Mouse (Mus musculus) embryonic facial prominence, embryonic 11.5 days (tissue): Measurements from ENCODE around the gene Rgs3. TPM values are rescaled to one million over a fixed set of nuclear protein-coding genes. Genes with fewer than 3 reads are reported as not detected.

Experiments used
- ATAC-seq: fragments of 200-750 bp; cut with Nextera tagmentation; replicated peaks from 2 replicates; pipeline ENCODE4 v1.8.0; 2017; ENCODE audit warnings: low read depth; ENCODE audit not compliant: insufficient number of reproducible peaks, low FRiP score, low TSS enrichment
- DNase-seq: peaks from one replicate; pipeline ENCODE4 v3.0.0-alpha.2; 2015; ENCODE audit warnings: low spot score
- H3K27ac ChIP-seq: fragments of 300-500 bp; sonication (generic); replicated peaks from 2 replicates; pipeline ENCODE4 v1.5.1; 2014; ENCODE audit warnings: mild to moderate bottlenecking, low read depth, low read length, control low read depth
- H3K27me3 ChIP-seq: fragments of 300-500 bp; sonication (generic); 2 replicates; pipeline ENCODE4 v1.6.1; 2014; ENCODE audit warnings: mild to moderate bottlenecking, low read length, moderate library complexity, mixed read lengths; ENCODE audit not compliant: control insufficient read depth, insufficient read depth
- H3K36me3 ChIP-seq: fragments of 300-500 bp; sonication (generic); replicated peaks from 2 replicates; pipeline ENCODE4 v1.6.1; 2014; ENCODE audit warnings: low read depth, mild to moderate bottlenecking, low read length, moderate library complexity, mixed read lengths; ENCODE audit not compliant: control insufficient read depth, insufficient read depth
- H3K4me1 ChIP-seq: fragments of 300-500 bp; sonication (generic); 2 replicates; pipeline ENCODE4 v1.6.1; 2014; ENCODE audit warnings: low read length, mixed read lengths; ENCODE audit not compliant: control insufficient read depth, insufficient read depth
- H3K4me2 ChIP-seq: fragments of 300-500 bp; sonication (generic); 2 replicates; pipeline ENCODE4 v1.6.1; 2014; ENCODE audit warnings: low read depth, mild to moderate bottlenecking, control low read depth, low read length, moderate library complexity
- H3K4me3 ChIP-seq: fragments of 300-500 bp; sonication (generic); 2 replicates; pipeline ENCODE4 v1.5.1; 2014; ENCODE audit warnings: low read depth, low read length, control low read depth
- H3K9ac ChIP-seq: fragments of 300-500 bp; sonication (generic); replicated peaks from 2 replicates; pipeline ENCODE4 v1.6.1; 2014; ENCODE audit warnings: mild to moderate bottlenecking, control low read depth, low read length
- H3K9me3 ChIP-seq: fragments of 300-500 bp; sonication (generic); replicated peaks from 2 replicates; pipeline ENCODE4 v1.6.1; 2016; ENCODE audit warnings: mild to moderate bottlenecking, low read length, inconsistent platforms, mixed read lengths; ENCODE audit not compliant: control insufficient read depth
- WGBS: fragments of 180-500 bp; shearing (Covaris S2); extraction: QIAGEN DNeasy Blood & Tissue Kit; methylation state at CpG from one replicate; pipeline ENCODE4 v1.1.7; 2014; 5-methylcytosine and 5-hydroxymethylcytosine counted together
- polyA plus RNA-seq: library from polyadenylated mRNA; unstranded; fragments of >200 nt; fragmentation: Nextera tagmentation; extraction: Ambion mirVana; gene quantifications from 2 replicates; pipeline ENCODE4 v1.2.1, GENCODE M21; 2014

The Rgs3 gene
- polyA plus RNA-seq, 1 experiment from 2014 or later = 24.8 TPM

DNA sequence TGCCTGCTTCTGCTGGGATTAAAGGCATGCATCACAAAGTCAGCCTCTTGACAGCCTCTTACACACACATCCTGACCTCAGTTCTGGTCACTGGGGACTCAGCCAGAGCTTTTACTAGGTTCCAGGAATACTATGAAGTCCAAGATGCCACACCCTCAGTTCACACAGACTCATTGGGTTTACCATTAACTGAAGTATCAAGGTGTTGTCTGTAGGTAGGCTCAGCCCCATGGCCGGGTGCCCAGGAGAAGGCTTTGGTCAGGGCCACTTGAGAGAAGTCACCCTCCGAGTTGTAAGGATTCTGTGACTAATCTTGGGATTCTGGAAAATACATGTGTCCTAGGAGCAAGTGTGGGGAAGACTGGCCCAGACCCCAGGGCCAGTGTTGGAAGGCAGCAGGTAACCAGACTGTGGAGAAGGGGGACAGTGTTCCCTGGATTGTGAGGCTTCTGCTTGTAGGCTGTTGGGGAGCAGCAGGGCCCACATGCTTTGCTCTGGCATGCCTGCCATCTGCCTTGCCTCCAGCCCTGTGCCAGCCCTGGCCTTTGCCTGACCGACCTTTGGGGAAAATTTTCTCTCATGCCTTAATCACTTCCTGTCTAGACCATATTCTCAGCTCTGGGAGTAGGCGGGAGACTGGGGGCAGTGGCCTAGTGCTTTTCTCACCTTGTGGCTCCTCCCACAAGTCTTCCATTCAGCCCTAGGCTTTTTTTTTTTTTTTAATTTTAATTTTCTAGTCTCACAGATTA, 78.4 kb downstream of the Rgs3 start:
- DNase-seq = no peak
- no peaks in the 10 kb centered on the region for H3K27me3 ChIP-seq
- WGBS = 72% methylated on average over 4 of the region's 4 CpGs
- H3K9me3 ChIP-seq = no peaks in the 10 kb centered on the region
- no peak overlapping the region for H3K4me3 ChIP-seq
- no peak for ATAC-seq
- H3K4me2 ChIP-seq = no peak overlapping the region
- H3K27ac ChIP-seq = no peak overlapping the region
- no peak overlapping the region for H3K9ac ChIP-seq
- no peaks in the 10 kb centered on the region for H3K36me3 ChIP-seq
- no peaks in the 10 kb centered on the region; the same call in 1 of the 2 replicates for H3K4me1 ChIP-seq

DNA sequence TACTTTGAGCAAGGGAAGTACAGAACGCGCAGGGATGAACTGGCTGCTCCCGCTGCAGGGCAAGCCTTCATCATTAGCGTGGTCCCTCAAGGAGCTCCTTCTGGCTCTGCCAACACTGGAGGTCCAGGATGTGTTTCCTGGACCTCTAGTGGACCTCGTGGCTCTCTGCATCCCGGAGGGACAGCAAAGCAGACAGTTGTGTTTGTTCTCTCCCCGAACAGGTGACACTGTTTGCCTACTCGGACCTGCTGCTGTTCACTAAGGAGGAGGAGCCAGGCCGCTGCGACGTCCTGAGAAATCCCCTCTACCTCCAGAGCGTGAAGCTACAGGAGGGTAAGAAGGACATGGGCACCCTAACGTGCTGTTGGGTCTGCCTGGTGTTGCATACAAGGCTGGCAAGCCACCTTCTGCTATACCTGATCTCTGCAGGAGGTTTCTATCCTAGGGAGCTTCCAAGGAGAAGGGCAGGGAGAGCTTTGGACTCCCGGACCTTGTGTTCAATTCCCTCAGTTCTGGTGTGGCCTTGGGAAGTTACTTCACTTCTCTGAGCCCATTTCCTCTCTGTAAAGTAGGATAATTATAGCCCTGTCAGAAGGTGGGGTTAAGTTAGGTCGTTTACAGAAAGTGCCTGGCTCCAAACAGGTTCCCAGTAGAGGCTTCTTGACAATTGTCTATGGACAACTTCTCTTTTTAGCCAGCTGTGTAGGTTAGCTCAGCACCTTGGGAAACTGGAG, 81.0 kb downstream of the Rgs3 start:
- DNase-seq (no peak), ATAC-seq (no peak)
- Histone ChIP-seq H3K9ac (no peak overlapping the region), H3K9me3 (no peaks in the 10 kb centered on the region), H3K4me3 (no peak overlapping the region), H3K27ac (0 out of 2 replicates have a peak overlapping the region, but pooled peaks have one; percentile 62), H3K4me1 (no peaks in the 10 kb centered on the region), H3K36me3 (no peaks in the 10 kb centered on the region), H3K4me2 (no peak overlapping the region), H3K27me3 (no peaks in the 10 kb centered on the region)
- 68% methylated on average over 15 of the region's 15 CpGs for WGBS

DNA sequence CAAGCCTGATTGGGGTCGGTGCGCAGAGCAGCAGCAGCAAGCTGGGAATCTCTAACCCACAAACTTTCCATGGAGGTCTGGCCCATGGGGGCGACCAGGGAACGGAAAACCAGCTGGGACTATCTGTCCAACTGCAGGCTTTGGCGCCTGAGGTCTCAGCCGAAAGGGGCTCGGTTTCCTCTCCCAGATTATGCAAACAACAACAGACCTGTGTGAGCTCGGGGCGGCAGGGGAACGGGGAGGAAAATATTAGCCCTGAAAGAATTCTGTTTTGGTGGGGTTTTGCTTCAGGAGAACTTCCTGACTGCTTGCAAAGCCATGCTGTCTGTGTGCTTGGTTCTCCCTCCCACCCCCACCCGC, 81.6 kb downstream of the Rgs3 start:
- Histone ChIP-seq H3K4me3 (no peak overlapping the region), H3K9me3 (no peaks in the 10 kb centered on the region), H3K4me1 (no peaks in the 10 kb centered on the region), H3K27ac (peak overlapping the region; percentile 62; the same call in 1 of the 2 replicates), H3K27me3 (no peaks in the 10 kb centered on the region), H3K36me3 (no peaks in the 10 kb centered on the region), H3K4me2 (no peak overlapping the region), H3K9ac (no peak overlapping the region)
- 28% methylated on average over 11 of the region's 11 CpGs for WGBS
- DNase-seq = no peak
- ATAC-seq = no peak

DNA sequence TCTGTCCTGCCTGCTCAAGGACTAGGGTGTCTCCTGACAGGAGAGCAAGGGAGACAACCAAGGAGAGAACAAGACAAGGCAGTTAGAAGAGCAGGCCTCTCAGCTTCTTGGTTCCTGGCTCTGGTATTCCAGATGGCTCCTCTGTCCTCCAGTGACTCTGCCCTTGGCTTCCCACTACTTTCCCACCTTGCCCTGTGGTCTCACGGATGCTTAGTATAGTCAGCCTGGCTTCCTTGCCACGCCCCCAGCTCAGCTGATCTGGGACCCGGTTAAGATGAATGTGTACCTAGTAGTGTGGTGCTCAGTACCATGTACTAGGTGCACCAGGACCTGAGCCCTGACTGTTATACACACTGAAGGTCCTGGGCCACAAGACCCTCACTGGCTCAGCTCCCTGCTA, 82.0 kb downstream of the Rgs3 start:
- 61% methylated on average over 3 of the region's 3 CpGs for WGBS
- H3K9me3 ChIP-seq = no peaks in the 10 kb centered on the region
- H3K27ac ChIP-seq = peak overlapping the region; percentile 62; the same call in 1 of the 2 replicates
- H3K9ac ChIP-seq = no peak overlapping the region
- DNase-seq (no peak), ATAC-seq (no peak)
- H3K36me3 ChIP-seq = no peaks in the 10 kb centered on the region
- no peaks in the 10 kb centered on the region for H3K4me1 ChIP-seq
- no peak overlapping the region for H3K4me2 ChIP-seq
- no peaks in the 10 kb centered on the region for H3K27me3 ChIP-seq
- H3K4me3 ChIP-seq = no peak overlapping the region

DNA sequence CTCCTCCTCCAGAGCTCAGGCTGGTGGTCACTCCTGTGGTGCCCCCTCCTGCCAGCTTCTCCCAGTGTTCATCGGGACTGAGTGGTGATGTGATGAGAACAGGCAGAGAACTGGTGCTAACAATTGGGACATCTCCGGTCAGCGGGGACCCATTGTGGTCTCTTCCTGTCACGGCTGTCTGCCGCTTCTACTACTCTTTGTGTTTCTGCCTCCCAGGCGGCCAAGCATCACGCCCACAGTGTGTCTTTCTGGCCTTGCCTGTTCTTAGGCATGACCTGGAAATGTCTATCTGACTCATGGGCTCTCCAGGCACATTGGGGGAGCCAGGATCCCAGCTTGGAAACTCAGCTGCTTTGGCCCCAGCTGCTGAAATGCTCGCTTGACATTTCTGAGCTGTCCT, 83.8 kb downstream of the Rgs3 start:
- no peaks in the 10 kb centered on the region for H3K36me3 ChIP-seq
- ATAC-seq (no peak), DNase-seq (no peak)
- no peaks in the 10 kb centered on the region for H3K9me3 ChIP-seq
- H3K4me3 ChIP-seq = no peak overlapping the region
- H3K27ac ChIP-seq = no peak overlapping the region
- no peak overlapping the region for H3K4me2 ChIP-seq
- H3K9ac ChIP-seq = no peak overlapping the region
- no peaks in the 10 kb centered on the region for H3K27me3 ChIP-seq
- 66% methylated on average over 8 of the region's 8 CpGs for WGBS
- H3K4me1 ChIP-seq = no peaks in the 10 kb centered on the region

DNA sequence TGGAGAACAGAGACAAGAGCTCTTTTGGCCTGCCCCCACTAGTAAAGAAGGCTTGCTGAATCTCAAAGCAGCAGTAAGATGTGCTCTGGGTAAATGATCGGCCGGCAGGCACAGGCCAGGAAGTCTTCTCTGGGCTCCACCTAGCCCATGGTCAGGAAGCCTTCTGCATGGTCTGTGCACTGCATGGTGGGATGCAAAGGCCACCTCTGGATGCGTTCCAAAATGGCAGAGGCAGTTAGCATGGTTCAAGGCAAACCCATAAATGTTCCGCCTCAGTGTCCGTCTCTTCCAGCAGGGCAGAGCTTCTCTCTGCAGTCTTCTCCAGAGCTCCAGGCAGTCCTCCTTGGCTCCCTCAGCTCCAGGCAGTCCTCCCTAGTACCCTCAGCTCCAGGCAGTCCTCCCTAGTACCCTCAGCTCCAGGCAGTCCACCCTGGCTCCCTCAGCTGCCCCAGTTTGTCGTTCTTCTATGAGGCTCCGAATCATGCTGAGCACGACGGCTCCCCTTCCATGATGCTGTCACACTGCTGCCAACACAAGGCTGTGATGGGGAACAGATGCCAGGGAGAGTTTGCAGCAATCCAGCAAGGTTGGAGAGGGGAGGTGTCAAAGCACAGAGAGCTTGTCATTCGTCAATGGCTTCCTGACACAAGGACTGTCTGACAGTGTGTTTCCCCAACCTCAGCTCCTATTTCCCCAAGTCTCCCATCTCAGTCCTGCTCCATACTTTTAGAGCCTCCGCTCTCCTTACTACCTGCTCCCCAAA, 84.6 kb downstream of the Rgs3 start:
- 75% methylated on average over 11 of the region's 11 CpGs for whole genome bisulfite sequencing
- Histone ChIP-seq H3K4me3 (no peak overlapping the region), H3K27me3 (no peaks in the 10 kb centered on the region), H3K4me1 (no peaks in the 10 kb centered on the region), H3K36me3 (no peaks in the 10 kb centered on the region), H3K27ac (no peak overlapping the region), H3K4me2 (no peak overlapping the region), H3K9ac (no peak overlapping the region), H3K9me3 (no peaks in the 10 kb centered on the region)
- ATAC-seq (no peak), DNase-seq (no peak)

DNA sequence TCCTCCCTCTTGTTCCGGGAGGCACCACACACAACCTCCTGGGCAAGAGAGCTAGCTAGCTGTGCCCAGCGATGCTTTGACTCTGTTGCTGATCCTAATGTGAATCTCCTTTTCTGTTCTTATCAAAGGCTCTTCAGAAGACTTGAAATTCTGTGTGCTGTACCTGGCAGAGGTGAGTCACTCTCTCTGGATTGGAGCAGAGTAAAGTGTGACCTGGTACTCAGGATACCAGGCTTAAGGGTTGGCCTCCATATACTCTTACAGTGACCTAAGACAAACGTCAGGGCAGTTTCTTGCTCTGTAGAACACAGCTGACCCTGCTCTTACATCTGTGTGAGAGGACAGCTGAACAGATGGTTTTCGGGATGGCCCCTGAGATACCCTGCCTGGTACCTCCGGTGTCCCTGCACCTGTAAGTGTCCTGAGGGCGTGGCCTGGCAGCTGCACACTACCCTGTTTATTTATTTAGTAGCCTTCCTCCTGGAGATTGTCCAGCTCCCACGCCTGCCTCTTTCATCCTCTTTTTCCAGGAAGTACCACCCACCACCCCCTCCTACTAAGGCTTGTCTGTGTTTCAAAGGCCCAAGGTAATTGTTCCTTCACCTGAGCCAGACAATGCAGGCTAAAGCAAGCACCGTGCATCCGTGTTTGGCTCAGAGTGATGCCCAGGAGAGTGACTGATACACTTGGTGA, 87.1 kb downstream of the Rgs3 start:
- Histone ChIP-seq H3K4me1 (no peaks in the 10 kb centered on the region), H3K9me3 (no peaks in the 10 kb centered on the region), H3K9ac (no peak overlapping the region), H3K27me3 (no peaks in the 10 kb centered on the region), H3K4me2 (no peak overlapping the region), H3K4me3 (no peak overlapping the region), H3K27ac (no peak overlapping the region), H3K36me3 (no peaks in the 10 kb centered on the region)
- DNase-seq = no peak
- WGBS = 69% methylated on average over 9 of the region's 9 CpGs
- no peak for ATAC-seq
